Mouse (Mus musculus) testis, postnatal 14 days (tissue): Measurements from ENCODE around the gene Zfand3.

ENCODE experiments used
- DNase-seq: peaks from one replicate; pipeline ENCODE4 v3.0.0; 2021; ENCODE audit warnings: low spot score

Zfand3 gene

GRCm38 (mm10) chr17:30154861-30155260 lies 150.3 kb downstream of the Zfand3 start:
- DNase-seq = no peak

DNA sequence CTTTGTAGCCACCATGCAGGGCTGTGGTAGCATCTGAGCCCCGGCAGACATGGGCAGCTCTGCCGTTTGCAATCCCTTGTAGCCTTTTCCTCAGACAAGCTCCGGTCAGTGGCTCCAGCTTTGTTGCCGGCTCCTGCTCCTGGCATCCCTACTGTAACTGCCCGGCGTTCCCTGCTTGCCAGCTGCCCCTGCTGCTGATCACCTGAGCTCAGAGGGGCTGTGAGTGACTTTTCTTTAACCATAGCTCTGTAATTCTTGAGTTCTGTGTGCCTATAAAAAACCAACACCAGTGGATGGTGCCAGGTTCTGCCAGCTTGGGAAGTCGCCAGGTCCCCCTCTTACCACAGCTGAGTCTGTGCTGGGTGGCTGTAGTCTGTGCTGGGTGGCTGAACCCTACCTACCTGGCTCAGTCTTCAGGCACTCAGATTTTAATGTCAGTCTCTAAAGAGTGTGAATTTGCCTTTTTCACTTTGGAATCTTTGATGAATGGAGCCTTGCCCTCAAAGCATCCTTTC lies 150.9 kb downstream of the Zfand3 start:
- DNase-seq = no peak

DNA sequence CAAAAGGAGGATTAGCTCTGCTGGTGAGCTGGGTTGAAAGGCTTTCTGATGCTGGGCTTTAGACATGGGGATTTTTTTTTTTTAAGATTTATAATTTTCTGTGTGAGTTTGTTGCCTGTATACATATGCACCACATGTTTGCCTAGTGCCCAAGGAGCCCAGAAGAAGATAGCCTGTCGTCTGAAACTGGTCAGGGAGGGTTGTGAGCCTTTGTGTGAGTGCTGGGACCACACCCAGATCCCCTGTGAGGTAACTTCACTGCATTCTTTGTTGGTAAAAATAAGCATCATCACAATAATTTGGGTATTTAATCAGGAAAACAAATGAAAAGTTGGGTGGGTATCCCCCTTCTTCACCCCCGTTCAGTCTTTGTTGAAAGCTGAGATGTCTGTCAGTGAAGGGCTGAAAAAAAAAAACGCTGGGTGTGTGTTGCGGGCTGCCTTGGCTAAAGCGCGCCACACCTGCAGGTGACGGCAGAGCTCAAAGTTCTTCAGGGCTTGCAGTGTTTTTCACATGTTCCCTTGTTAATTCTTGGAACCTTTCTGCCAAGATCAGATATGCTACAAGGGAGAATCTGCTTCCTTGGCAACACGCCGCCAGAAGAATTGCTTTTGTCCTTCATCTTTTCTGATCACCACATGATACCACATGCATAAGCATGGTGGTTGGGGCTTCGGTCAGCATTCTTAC lies 154.0 kb downstream of the Zfand3 start:
- DNase-seq = no peak

DNA sequence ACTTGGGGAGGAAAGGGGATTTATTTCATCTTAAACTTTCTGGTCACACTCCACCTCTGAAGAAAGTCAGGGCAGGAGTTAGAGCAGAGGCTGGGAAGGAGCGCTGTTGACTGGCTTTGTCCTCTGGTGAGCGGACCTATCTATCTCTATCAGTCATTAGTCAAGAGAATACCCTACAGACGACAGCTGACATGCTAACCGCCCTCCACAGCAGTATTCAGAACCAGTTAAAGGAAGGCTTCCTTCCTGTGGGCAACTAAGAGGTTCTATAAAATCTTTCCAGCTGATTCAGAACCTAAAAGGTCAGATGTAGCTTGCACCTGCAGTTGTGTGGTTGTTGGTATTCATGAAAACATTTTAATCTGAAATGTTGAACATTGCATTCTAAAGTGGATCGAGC lies 154.8 kb downstream of the Zfand3 start:
- no peak for DNase-seq

- DNase-seq = no peak
Observed at GRCm38 (mm10) chr17:30160823-30161432, 156.4 kb downstream of the Zfand3 start.

- DNase-seq = no peak
Observed at GRCm38 (mm10) chr17:30162983-30163382, 158.4 kb downstream of the Zfand3 start.

DNA sequence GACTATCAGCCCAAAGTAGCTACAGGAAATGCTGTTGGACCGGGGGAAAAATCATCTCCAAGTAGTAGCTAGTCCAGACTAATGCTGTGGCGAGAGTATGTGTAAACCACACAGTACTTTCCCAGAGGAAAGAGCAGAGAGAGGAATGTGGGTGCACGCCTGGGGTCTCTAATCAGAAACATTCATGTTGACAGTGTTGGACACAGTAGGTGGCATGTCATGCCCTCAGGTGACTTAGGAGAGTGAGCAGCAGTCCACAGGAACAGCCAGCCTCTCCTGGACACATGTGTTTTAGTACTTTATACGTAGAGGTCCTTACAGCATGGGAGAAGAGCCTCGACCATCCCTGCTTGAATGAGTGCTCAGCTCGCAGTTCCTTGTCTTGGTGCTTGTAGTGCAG lies 159.3 kb downstream of the Zfand3 start:
- no peak for DNase-seq

GRCm38 (mm10) chr17:30164818-30165217 lies 160.3 kb downstream of the Zfand3 start:
- DNase-seq = no peak

- DNase-seq = no peak
Observed at GRCm38 (mm10) chr17:30177435-30177834, 172.9 kb downstream of the Zfand3 start.

- no peak for DNase-seq
Observed at GRCm38 (mm10) chr17:30178402-30178801, 173.9 kb downstream of the Zfand3 start.

GRCm38 (mm10) chr17:30180197-30180596 lies 175.7 kb downstream of the Zfand3 start:
- DNase-seq = no peak

GRCm38 (mm10) chr17:30181554-30181953 lies 177.0 kb downstream of the Zfand3 start:
- DNase-seq = no peak

- DNase-seq = no peak
Observed at GRCm38 (mm10) chr17:30182063-30182462, 177.5 kb downstream of the Zfand3 start.

GRCm38 (mm10) chr17:30183561-30183960 lies 179.0 kb downstream of the Zfand3 start:
- DNase-seq = no peak

- no peak for DNase-seq
Observed at GRCm38 (mm10) chr17:30187154-30187553, 182.6 kb downstream of the Zfand3 start.

GRCm38 (mm10) chr17:30187581-30187980 lies 183.0 kb downstream of the Zfand3 start:
- DNase-seq = no peak

DNA sequence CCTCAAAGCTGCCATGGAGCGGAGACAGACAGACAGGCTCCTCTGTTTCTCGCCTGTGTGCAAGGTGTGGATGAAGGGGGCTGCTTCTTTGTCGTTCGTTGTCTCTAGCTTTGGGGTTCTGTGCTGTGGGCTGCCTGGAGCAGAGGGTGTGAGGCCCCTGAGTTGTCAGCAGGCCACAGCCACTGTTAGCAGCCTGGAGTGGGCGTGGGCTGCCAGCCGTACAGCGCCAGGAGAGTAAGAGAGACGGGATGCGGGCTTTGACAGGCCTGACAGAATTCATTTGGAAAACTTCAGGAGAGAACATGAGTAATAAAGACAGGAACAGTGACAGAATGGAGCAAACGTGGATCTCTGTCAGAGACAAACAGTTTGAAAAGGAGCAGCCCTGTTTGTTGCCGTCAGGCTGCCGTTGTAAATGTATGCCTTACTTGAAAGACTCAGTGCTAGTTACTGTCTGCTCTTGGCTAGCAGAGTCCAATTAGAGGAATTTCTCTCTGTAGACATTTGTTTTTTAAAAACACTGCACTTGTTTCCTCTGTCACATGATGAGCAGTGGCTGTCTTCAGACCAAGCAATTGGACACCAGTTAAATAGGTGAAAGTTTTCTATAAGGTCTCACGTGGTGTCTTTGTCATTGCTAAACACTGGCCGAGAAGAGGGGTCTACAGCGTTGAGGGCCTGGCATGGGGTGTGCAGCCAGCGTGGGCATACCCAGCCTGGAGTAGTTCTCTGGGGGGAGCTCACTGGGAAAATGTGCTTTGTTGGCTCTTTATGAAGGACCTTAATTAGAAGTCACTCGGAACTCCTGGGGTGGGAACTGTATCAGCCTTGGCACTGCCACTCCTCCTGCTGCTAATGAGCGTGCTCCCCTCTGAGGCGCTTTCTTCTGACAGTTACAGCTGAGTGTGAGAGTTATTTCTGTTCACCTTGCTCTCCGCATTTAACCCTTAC lies 183.8 kb downstream of the Zfand3 start:
- no peak for DNase-seq

GRCm38 (mm10) chr17:30191097-30191640 lies 186.6 kb downstream of the Zfand3 start:
- no peak for DNase-seq

DNA sequence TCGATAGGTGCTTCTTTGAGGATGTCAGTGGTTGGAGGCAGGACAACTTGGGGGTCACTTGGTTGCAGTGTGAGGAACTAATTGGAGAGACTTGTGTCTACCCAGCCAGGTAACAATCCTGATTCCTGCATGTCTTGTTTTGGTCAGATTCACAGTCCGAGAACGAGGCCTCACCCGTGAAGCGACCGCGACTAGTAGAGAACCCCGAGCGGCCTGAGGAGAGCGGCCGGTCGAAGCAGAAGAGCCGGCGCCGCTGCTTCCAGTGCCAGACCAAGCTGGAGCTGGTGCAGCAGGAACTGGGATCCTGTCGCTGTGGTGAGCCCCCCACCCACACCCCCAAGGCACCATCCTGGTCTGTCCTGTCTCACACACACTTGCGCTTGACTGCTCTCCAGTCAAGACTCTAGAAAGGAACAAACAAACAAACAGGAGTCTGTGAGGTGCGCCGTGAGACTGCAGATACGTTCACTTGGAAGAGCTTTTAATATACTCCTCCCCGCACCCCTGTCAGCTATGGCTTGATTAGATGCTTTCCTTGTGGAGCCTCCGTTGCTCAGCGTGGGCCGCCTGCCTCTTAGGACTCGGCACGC lies 188.0 kb downstream of the Zfand3 start:
- DNase-seq = no peak

- no peak for DNase-seq
Observed at GRCm38 (mm10) chr17:30193615-30194014, 189.1 kb downstream of the Zfand3 start.

DNA sequence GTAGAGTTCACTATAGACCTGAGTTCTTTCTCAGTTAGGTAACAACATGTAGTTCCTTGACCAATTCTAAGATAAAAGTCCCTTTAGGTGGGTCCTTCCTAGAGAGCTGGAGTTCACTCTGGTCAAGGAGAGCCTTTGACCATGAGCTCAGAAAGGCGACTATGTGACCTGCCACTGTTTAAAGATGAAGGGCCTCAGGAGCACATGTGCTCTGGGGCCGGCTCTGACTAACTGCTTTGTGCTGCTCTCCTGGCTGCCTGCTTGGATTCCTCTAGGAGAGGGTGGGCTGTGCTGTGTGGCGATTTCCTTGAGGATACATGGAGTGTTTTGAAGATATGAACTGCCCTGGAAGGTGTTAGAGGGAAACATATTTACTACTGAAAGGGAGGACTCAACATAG lies 189.6 kb downstream of the Zfand3 start:
- DNase-seq = no peak
